Mouse (Mus musculus) large intestine, adult 2 months (tissue): ENCODE measurements around the gene Mterf2. TPM values are rescaled to one million over a fixed set of nuclear protein-coding genes. Genes with fewer than 3 reads are reported as not detected.

ENCODE experiments used
- DNase-seq: peaks from one replicate; pipeline ENCODE4 v3.0.0-alpha.2; 2012; ENCODE audit warnings: low read depth, low spot score
- WGBS: fragments of 180-500 bp; shearing (Covaris S2); methylation state at CpG from one replicate; pipeline ENCODE4 v1.1.7; 2018; 5-methylcytosine and 5-hydroxymethylcytosine counted together
- polyA plus RNA-seq: library from polyadenylated mRNA; depleted of rRNA; stranded (reverse); fragments of >200 nt; gene quantifications from 2 replicates; pipeline ENCODE4 v1.2.3, GENCODE M21; 2012; rRNA removed

Gene Mterf2
- polyA plus RNA-seq, 1 experiment, result 2.2 TPM

GRCm38 (mm10) chr10:85071605-85072152 is 56.1 kb downstream of the Mterf2 start:
- WGBS, result 66% methylated on average over 4 of the region's 4 CpGs
- no peak for DNase-seq

Other genes starting within 250 kb of the Mterf2 start
- 7.7 and 8.8 TPM in 2 replicates for gene Ric8b, start 210.4 kb downstream of the Mterf2 start, polyA plus RNA-seq
- 0.14 and 0.18 TPM in 2 replicates for gene Fhl4, start 25.5 kb downstream of the Mterf2 start, polyA plus RNA-seq
- gene Tmem263, start 25.4 kb downstream of the Mterf2 start, polyA plus RNA-seq, result 2.4 and 3.8 TPM in 2 replicates
- 6.2 and 6.3 TPM in 2 replicates for gene Cry1, start 57.0 kb upstream of the Mterf2 start, polyA plus RNA-seq